Mouse (Mus musculus) olfactory bulb, adult 2 months (tissue): ENCODE measurements around the gene Rasl10b. TPM values are rescaled to one million over a fixed set of nuclear protein-coding genes. Genes with fewer than 3 reads are reported as not detected.

ENCODE experiments used
- H3K27ac ChIP-seq: fragments of 200-500 bp; 2 replicates; pipeline ENCODE4 v1.5.1; 2012; ENCODE audit warnings: low read depth, low read length; ENCODE audit not compliant: insufficient read depth
- H3K4me1 ChIP-seq: fragments of 200-500 bp; 2 replicates; pipeline ENCODE4 v1.6.1; 2012; ENCODE audit warnings: low read length; ENCODE audit not compliant: control insufficient read depth, insufficient read depth
- H3K4me3 ChIP-seq: fragments of 200-500 bp; 2 replicates; pipeline ENCODE4 v1.5.1; 2012; ENCODE audit warnings: mild to moderate bottlenecking, low read depth, low read length, moderate library complexity; ENCODE audit not compliant: insufficient read depth
- CTCF ChIP-seq: fragments of 200-500 bp; IDR thresholded peaks from 2 replicates; pipeline ENCODE4 v1.5.1; 2012; ENCODE audit warnings: low read depth, mild to moderate bottlenecking, low read length, moderate library complexity; ENCODE audit not compliant: insufficient read depth
- POLR2A ChIP-seq: fragments of 200-500 bp; IDR thresholded peaks from 2 replicates; pipeline ENCODE4 v1.6.1; 2012; ENCODE audit warnings: mild to moderate bottlenecking, low read depth, low read length, moderate library complexity; ENCODE audit not compliant: insufficient read depth
- WGBS: fragments of 180-500 bp; shearing (Covaris S2); methylation state at CpG from one replicate; pipeline ENCODE4 v1.1.7; 2018; 5-methylcytosine and 5-hydroxymethylcytosine counted together
- polyA plus RNA-seq: library from polyadenylated mRNA; stranded (reverse); fragments of >200 nt; gene quantifications from 2 replicates; pipeline ENCODE4 v1.2.4, GENCODE M21; 2012; ENCODE audit warnings: low replicate concordance; ENCODE audit not compliant: missing spikeins, insufficient read depth, insufficient read length

The Rasl10b gene
- 96.6 TPM in 1 of 2 replicates, not detected in the other for polyA plus RNA-seq

GRCm38 (mm10) chr11:83409087-83409754 is at the start of gene Rasl10b:
Gene Rasl10b (plus strand): TSS chr11:83409137.
- Histone ChIP-seq H3K4me1 (peaks cover 20% of the 10 kb centered on the region), H3K27ac (peak within 1 kb of the TSS; percentile 92), H3K4me3 (peak within 1 kb of the TSS; percentile 77)
- no peak for TF ChIP-seq POLR2A
- TF ChIP-seq CTCF = no peak
- 3% methylated on average over 43 of the region's 44 CpGs for WGBS

- TF ChIP-seq POLR2A (no peak), CTCF (no peak)
- WGBS = 84% methylated on average over 6 of the region's 6 CpGs
- H3K4me1 ChIP-seq = peaks cover 3% of the 10 kb centered on the region; the same call in 1 of the 2 replicates
- H3K27ac ChIP-seq = peak overlapping the region; percentile 2; the same call in 1 of the 2 replicates
- H3K4me3 ChIP-seq = no peak overlapping the region
These were observed 44.3 kb upstream of the Rasl10b start for GRCm38 (mm10) chr11:83364656-83365055.

- no peak overlapping the region for H3K4me3 ChIP-seq
- H3K27ac ChIP-seq = peak overlapping the region; percentile 64
- TF ChIP-seq CTCF (no peak), POLR2A (no peak)
- peaks cover 5% of the 10 kb centered on the region for H3K4me1 ChIP-seq
- 18% methylated on average over 4 of the region's 4 CpGs for WGBS
These were observed 37.7 kb upstream of the Rasl10b start for GRCm38 (mm10) chr11:83371267-83371666.

GRCm38 (mm10) chr11:83379745-83380341 is 29.1 kb upstream of the Rasl10b start:
- H3K27ac ChIP-seq = peak overlapping the region; percentile 25; the same call in 1 of the 2 replicates
- TF ChIP-seq CTCF (no peak), POLR2A (no peak)
- H3K4me1 ChIP-seq = peaks cover 12% of the 10 kb centered on the region
- no peak overlapping the region for H3K4me3 ChIP-seq
- WGBS = 79% methylated on average over 7 of the region's 7 CpGs

GRCm38 (mm10) chr11:83382876-83383531 is 25.9 kb upstream of the Rasl10b start:
- WGBS = 15% methylated on average over 9 of the region's 9 CpGs
- TF ChIP-seq CTCF (no peak), POLR2A (no peak)
- Histone ChIP-seq H3K27ac (peak overlapping the region; percentile 86), H3K4me3 (no peak overlapping the region), H3K4me1 (peaks cover 17% of the 10 kb centered on the region)

- Histone ChIP-seq H3K27ac (peak overlapping the region; percentile 88), H3K4me3 (no peak overlapping the region), H3K4me1 (peaks cover 19% of the 10 kb centered on the region)
- TF ChIP-seq POLR2A = no peak
- TF ChIP-seq CTCF = no peak
- WGBS = 28% methylated on average over 1 of the region's 1 CpGs
These were observed 25.4 kb upstream of the Rasl10b start for GRCm38 (mm10) chr11:83383532-83383887.

- WGBS = 50% methylated on average over 4 of the region's 4 CpGs
- TF ChIP-seq POLR2A (no peak), CTCF (no peak)
- peak overlapping the region; percentile 94 for H3K27ac ChIP-seq
- H3K4me1 ChIP-seq = peaks cover 22% of the 10 kb centered on the region
- H3K4me3 ChIP-seq = no peak overlapping the region
These were observed 15.9 kb upstream of the Rasl10b start for GRCm38 (mm10) chr11:83393062-83393461.

- Histone ChIP-seq H3K27ac (peak overlapping the region; percentile 31; the same call in 1 of the 2 replicates), H3K4me1 (peaks cover 19% of the 10 kb centered on the region), H3K4me3 (no peak overlapping the region)
- WGBS = 20% methylated on average over 6 of the region's 6 CpGs
- TF ChIP-seq CTCF (no peak), POLR2A (no peak)
These were observed 14.0 kb upstream of the Rasl10b start for GRCm38 (mm10) chr11:83394802-83395439.
